Mouse (Mus musculus) liver, adult 2 months (tissue): ENCODE measurements at regions not wholly inside any gene's neighbourhood (a gene's known extent, or its start where the extent isn't known, plus 50 kb on each side); places are given as distances from the start of the nearest gene placed in this dataset.

Experiments
- DNase-seq: peaks from one replicate; pipeline ENCODE4 v3.0.0-alpha.2; 2011; ENCODE audit warnings: low read depth, low spot score; ENCODE audit errors: extremely low read depth
- H3K27ac ChIP-seq: fragments of 200-500 bp; replicated peaks from 2 replicates; pipeline ENCODE4 v1.5.1; 2012; ENCODE audit warnings: low read depth, mild to moderate bottlenecking, control low read depth, inconsistent platforms, low read length; ENCODE audit not compliant: insufficient read depth
- H3K27me3 ChIP-seq: fragments of 200-500 bp; 2 replicates; pipeline ENCODE4 v1.6.1; 2012; ENCODE audit warnings: mild to moderate bottlenecking, moderate library complexity, low read length, inconsistent platforms; ENCODE audit not compliant: control insufficient read depth, insufficient read depth
- H3K36me3 ChIP-seq: fragments of 200-500 bp; 2 replicates; pipeline ENCODE4 v1.6.1; 2012; ENCODE audit warnings: low read length, inconsistent platforms; ENCODE audit not compliant: control insufficient read depth, insufficient read depth
- H3K4me1 ChIP-seq: fragments of 200-500 bp; 2 replicates; pipeline ENCODE4 v1.6.1; 2011; ENCODE audit warnings: low read length; ENCODE audit not compliant: control insufficient read depth, insufficient read depth
- H3K4me3 ChIP-seq: fragments of 200-500 bp; 2 replicates; pipeline ENCODE4 v1.5.1; 2011; ENCODE audit warnings: low read depth, mild to moderate bottlenecking, control low read depth, low read length, moderate library complexity; ENCODE audit not compliant: insufficient read depth
- H3K79me2 ChIP-seq: fragments of 200-500 bp; 2 replicates; pipeline ENCODE4 v1.6.1; 2012; ENCODE audit warnings: inconsistent platforms, mild to moderate bottlenecking, low read length, moderate library complexity; ENCODE audit not compliant: control insufficient read depth, insufficient read depth
- H3K9ac ChIP-seq: fragments of 200-500 bp; 2 replicates; pipeline ENCODE4 v1.6.1; 2012; ENCODE audit warnings: low read depth, mild to moderate bottlenecking, control low read depth, inconsistent platforms, low read length
- CTCF ChIP-seq: fragments of 200-500 bp; IDR thresholded peaks from 2 replicates; pipeline ENCODE4 v1.5.1; 2011; ENCODE audit warnings: low read depth, low read length, control low read depth
- POLR2A ChIP-seq: fragments of 200-500 bp; IDR thresholded peaks from 2 replicates; pipeline ENCODE4 v1.6.1; 2011; ENCODE audit warnings: low read length, control low read depth; ENCODE audit not compliant: insufficient read depth; ENCODE audit errors: extremely low read depth
- WGBS: fragments of 180-500 bp; shearing (Covaris S2); methylation state at CpG from one replicate; pipeline ENCODE4 v1.1.7; 2018; 5-methylcytosine and 5-hydroxymethylcytosine counted together

DNA sequence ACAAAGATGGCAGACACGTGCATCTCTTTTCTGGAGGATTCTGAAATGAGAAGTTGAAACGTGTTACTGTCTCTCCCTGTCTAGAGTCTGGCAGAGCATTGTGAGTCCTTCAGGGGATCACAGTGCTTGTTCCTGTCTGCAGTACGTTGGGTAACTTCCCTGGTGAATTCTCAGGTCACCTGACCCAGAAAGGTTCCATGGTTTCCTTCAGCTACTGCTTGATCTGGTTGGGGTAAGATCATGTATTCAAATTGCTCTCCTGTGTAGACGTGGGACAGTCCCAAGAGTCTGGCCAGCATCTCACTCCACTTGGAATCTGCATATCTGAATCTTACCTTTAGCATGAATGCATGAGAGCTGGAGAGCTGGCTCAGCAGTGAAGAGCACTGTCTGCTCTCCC is 350.0 kb downstream of the Gpat3 start:
- no peak for TF ChIP-seq POLR2A
- TF ChIP-seq CTCF = no peak
- H3K4me3 ChIP-seq = no peak overlapping the region

DNA sequence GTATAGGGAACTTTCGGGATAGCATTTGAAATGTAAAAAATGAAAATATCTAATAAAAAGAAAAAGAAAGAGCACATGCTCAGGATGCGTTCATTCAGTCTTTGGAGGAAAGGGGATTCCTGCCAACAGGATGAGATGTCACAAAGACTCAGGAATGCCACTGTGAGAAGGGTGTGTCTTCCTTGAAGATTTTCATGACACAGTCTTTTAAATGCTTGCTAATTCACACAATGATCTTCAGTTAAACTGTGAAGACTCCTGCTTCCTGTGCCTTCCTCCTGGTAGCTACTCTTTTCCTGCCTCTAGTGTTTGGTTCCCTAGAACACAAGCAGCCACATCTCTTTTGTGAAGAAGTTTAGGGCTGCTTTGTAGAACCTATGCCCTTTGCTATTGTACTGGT is 345.5 kb downstream of the Gpat3 start:
- 88% methylated on average over 2 of the region's 2 CpGs for WGBS

More for the DNA sequence above, 350.0 kb downstream of the Gpat3 start:
- no peaks in the 10 kb centered on the region for H3K36me3 ChIP-seq
- no peak for DNase-seq
- H3K9ac ChIP-seq = no peak overlapping the region
- H3K27me3 ChIP-seq = no peaks in the 10 kb centered on the region
- H3K4me1 ChIP-seq = no peaks in the 10 kb centered on the region
- H3K79me2 ChIP-seq = no peaks in the 10 kb centered on the region
- H3K27ac ChIP-seq = no peak overlapping the region
- 65% methylated on average over 4 of the region's 4 CpGs for WGBS

DNA sequence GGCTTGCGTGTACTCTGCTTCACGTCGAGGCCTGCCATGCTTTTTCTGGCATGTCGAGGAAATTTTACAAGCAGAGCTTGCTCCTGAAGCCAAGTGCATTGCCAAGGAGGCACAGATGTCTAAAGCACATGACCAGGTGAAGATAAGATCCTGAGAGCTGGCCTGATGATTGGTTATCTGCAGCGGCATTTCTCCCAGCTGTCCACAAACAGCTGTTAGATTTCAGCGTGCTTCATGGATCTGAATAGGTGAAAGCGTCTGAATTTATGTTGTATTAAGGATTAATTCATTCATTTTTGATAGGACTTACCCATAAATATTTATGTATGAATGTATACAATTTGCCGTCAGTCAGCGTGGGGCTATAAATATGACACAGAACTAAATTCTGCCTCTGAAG is 327.7 kb downstream of the Gpat3 start:
- H3K4me1 ChIP-seq = no peaks in the 10 kb centered on the region
- WGBS = 83% methylated on average over 9 of the region's 9 CpGs
- TF ChIP-seq CTCF (no peak), POLR2A (no peak)

More for the DNA sequence above, 345.5 kb downstream of the Gpat3 start:
- Histone ChIP-seq H3K36me3 (no peaks in the 10 kb centered on the region), H3K9ac (no peak overlapping the region), H3K27ac (no peak overlapping the region), H3K79me2 (no peaks in the 10 kb centered on the region), H3K4me1 (no peaks in the 10 kb centered on the region), H3K4me3 (no peak overlapping the region), H3K27me3 (no peaks in the 10 kb centered on the region)
- no peak for DNase-seq
- TF ChIP-seq CTCF (no peak), POLR2A (no peak)

DNA sequence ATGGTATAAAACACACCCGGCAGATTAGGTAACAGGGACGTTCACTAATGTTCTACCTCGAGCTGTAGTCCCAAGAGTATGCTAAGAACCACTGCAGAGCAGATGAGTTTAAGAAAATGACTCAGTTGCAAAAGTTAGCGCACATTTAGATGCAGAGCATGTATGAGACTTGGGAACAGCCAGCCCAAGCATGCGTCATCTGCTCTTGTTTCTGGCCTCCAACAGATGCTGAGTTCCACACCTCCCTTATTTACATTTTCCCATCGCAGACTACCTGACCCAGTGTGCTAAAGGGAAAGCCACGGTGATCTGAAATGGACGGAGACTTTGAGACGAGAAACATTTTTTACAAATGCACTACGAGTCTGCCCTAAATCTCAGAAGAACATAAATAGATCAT is 327.3 kb downstream of the Gpat3 start:
- H3K9ac ChIP-seq = no peak overlapping the region
- no peaks in the 10 kb centered on the region for H3K27me3 ChIP-seq
- 84% methylated on average over 10 of the region's 10 CpGs for WGBS
- no peak for TF ChIP-seq CTCF
- TF ChIP-seq POLR2A = no peak
- no peaks in the 10 kb centered on the region for H3K4me1 ChIP-seq
- H3K36me3 ChIP-seq = no peaks in the 10 kb centered on the region
- no peak overlapping the region for H3K4me3 ChIP-seq
- no peaks in the 10 kb centered on the region for H3K79me2 ChIP-seq
- DNase-seq = no peak
- H3K27ac ChIP-seq = no peak overlapping the region

More for the DNA sequence above, 327.7 kb downstream of the Gpat3 start:
- H3K4me3 ChIP-seq = no peak overlapping the region
- no peak overlapping the region for H3K27ac ChIP-seq
- no peaks in the 10 kb centered on the region for H3K79me2 ChIP-seq
- no peak for DNase-seq
- H3K27me3 ChIP-seq = no peaks in the 10 kb centered on the region
- no peak overlapping the region for H3K9ac ChIP-seq
- H3K36me3 ChIP-seq = no peaks in the 10 kb centered on the region

DNA sequence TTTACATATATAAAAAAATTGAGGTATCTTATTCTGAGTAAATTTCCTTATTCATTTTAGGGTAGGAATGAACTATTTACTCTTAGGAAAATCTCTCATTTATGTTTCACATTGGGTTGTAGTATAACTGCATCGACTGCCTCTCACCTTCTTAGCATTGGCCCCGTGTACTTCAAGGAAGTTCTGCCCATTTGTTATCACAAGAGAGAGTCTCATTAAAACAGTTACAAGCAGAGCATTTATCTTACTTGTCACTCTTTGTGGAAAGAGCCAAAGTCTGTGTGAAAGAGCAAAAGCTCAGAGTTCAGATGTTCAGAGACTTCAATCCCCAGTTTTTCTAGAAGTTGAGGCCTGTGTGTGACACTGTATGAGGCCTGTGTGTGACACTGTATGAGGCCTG is 323.6 kb downstream of the Gpat3 start:
- Histone ChIP-seq H3K4me3 (no peak overlapping the region), H3K27me3 (no peaks in the 10 kb centered on the region), H3K9ac (no peak overlapping the region), H3K27ac (no peak overlapping the region), H3K36me3 (no peaks in the 10 kb centered on the region), H3K4me1 (no peaks in the 10 kb centered on the region), H3K79me2 (no peaks in the 10 kb centered on the region)
- TF ChIP-seq POLR2A = no peak
- no peak for TF ChIP-seq CTCF
- WGBS = 76% methylated on average over 2 of the region's 2 CpGs
- DNase-seq = no peak

DNA sequence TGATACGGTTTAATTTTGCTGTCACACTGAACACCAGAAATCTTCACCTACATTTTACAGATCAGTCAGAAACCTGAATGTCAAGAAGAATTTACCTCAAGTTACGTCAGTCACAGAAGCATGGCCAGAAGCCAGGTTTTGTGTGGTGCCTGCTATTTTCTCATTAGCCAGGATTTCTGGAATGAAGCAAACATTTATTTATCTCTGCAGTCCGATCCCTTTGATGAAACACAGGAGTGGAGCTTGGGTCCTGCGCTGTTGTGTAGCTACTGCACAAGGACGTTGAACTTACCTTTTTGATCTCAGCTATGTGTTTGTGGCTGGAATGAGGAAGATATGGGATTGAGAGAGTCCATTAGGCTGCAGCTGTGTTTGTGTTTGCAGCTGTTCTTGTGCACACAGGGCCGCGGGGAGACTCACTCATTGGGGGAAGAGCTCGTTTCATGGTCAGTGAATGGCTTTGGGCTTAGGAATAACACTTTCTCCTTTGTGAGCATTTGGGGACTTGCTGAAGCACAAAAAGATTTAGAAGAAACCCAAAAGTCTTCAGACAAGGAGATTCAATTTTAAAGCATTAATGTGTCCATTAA is 318.2 kb downstream of the Gpat3 start:
- no peak overlapping the region for H3K4me3 ChIP-seq
- H3K36me3 ChIP-seq = no peaks in the 10 kb centered on the region
- 27% methylated on average over 8 of the region's 8 CpGs for WGBS
- H3K27me3 ChIP-seq = no peaks in the 10 kb centered on the region
- TF ChIP-seq CTCF = no peak
- no peak for TF ChIP-seq POLR2A
- H3K27ac ChIP-seq = no peak overlapping the region
- H3K79me2 ChIP-seq = no peaks in the 10 kb centered on the region
- DNase-seq = no peak
- H3K4me1 ChIP-seq = no peaks in the 10 kb centered on the region
- no peak overlapping the region for H3K9ac ChIP-seq
